Mouse (Mus musculus): ENCODE measurements around the gene Mfrp. TPM values are rescaled to one million over a fixed set of nuclear protein-coding genes. Genes with fewer than 3 reads are reported as not detected.

Mfrp gene
- polyA plus RNA-seq, 1 experiment, result 0.12 TPM

GRCm38 (mm10) chr9:44070113-44070843 is 31.3 kb upstream of the Mfrp start:
- Histone ChIP-seq H3K4me3 (ENCODE audit: insufficient read depth, low read length) (no peak overlapping the region), H3K4me1 (ENCODE audit: control insufficient read depth, insufficient read depth, low read length) (peaks cover 3% of the 10 kb centered on the region; the same call in 1 of the 2 replicates), H3K27ac (ENCODE audit: insufficient read depth, low read length) (no peak overlapping the region)
- no peak for TF ChIP-seq POLR2A (IDR thresholded peaks at IDR 0.05; ENCODE audit: low read depth, low read length)
- no peak for TF ChIP-seq CTCF (IDR thresholded peaks at IDR 0.05; ENCODE audit: borderline replicate concordance, insufficient read depth, low read length)

GRCm38 (mm10) chr9:44070844-44071231 is 30.7 kb upstream of the Mfrp start:
- Histone ChIP-seq H3K4me3 (ENCODE audit: insufficient read depth, low read length) (no peak overlapping the region), H3K4me1 (ENCODE audit: control insufficient read depth, insufficient read depth, low read length) (peaks cover 3% of the 10 kb centered on the region; the same call in 1 of the 2 replicates), H3K27ac (ENCODE audit: insufficient read depth, low read length) (no peak overlapping the region)
- TF ChIP-seq POLR2A (IDR thresholded peaks at IDR 0.05; ENCODE audit: low read depth, low read length) (no peak), CTCF (IDR thresholded peaks at IDR 0.05; ENCODE audit: borderline replicate concordance, insufficient read depth, low read length) (no peak)

GRCm38 (mm10) chr9:44071914-44072598 is 29.5 kb upstream of the Mfrp start:
- Histone ChIP-seq H3K27ac (ENCODE audit: insufficient read depth, low read length) (no peak overlapping the region), H3K4me3 (ENCODE audit: insufficient read depth, low read length) (no peak overlapping the region), H3K4me1 (ENCODE audit: control insufficient read depth, insufficient read depth, low read length) (peaks cover 3% of the 10 kb centered on the region; the same call in 1 of the 2 replicates)
- TF ChIP-seq CTCF (IDR thresholded peaks at IDR 0.05; ENCODE audit: borderline replicate concordance, insufficient read depth, low read length) (no peak), POLR2A (IDR thresholded peaks at IDR 0.05; ENCODE audit: low read depth, low read length) (no peak)

- TF ChIP-seq CTCF (IDR thresholded peaks at IDR 0.05; ENCODE audit: borderline replicate concordance, insufficient read depth, low read length), result no peak
- TF ChIP-seq POLR2A (IDR thresholded peaks at IDR 0.05; ENCODE audit: low read depth, low read length), result no peak
- H3K27ac ChIP-seq (ENCODE audit: insufficient read depth, low read length), result no peak overlapping the region
- H3K4me1 ChIP-seq (ENCODE audit: control insufficient read depth, insufficient read depth, low read length), result peaks cover 3% of the 10 kb centered on the region; the same call in 1 of the 2 replicates
These were observed 29.0 kb upstream of the Mfrp start for GRCm38 (mm10) chr9:44072599-44072915.

GRCm38 (mm10) chr9:44073115-44073514 is 28.4 kb upstream of the Mfrp start:
- no peak overlapping the region for H3K4me3 ChIP-seq (ENCODE audit: insufficient read depth, low read length)
- TF ChIP-seq CTCF (IDR thresholded peaks at IDR 0.05; ENCODE audit: borderline replicate concordance, insufficient read depth, low read length), result no peak
- TF ChIP-seq POLR2A (IDR thresholded peaks at IDR 0.05; ENCODE audit: low read depth, low read length), result no peak
- no peak overlapping the region for H3K27ac ChIP-seq (ENCODE audit: insufficient read depth, low read length)
- peaks cover 3% of the 10 kb centered on the region; the same call in 1 of the 2 replicates for H3K4me1 ChIP-seq (ENCODE audit: control insufficient read depth, insufficient read depth, low read length)

More at GRCm38 (mm10) chr9:44072599-44072915, 29.0 kb upstream of the Mfrp start:
- no peak overlapping the region for H3K4me3 ChIP-seq (ENCODE audit: insufficient read depth, low read length)

GRCm38 (mm10) chr9:44074395-44075275 is 26.9 kb upstream of the Mfrp start:
- peaks cover 5% of the 10 kb centered on the region; the same call in 1 of the 2 replicates for H3K4me1 ChIP-seq (ENCODE audit: control insufficient read depth, insufficient read depth, low read length)
- TF ChIP-seq POLR2A (IDR thresholded peaks at IDR 0.05; ENCODE audit: low read depth, low read length) (no peak), CTCF (IDR thresholded peaks at IDR 0.05; ENCODE audit: borderline replicate concordance, insufficient read depth, low read length) (no peak)
- H3K4me3 ChIP-seq (ENCODE audit: insufficient read depth, low read length), result no peak overlapping the region
- H3K27ac ChIP-seq (ENCODE audit: insufficient read depth, low read length), result no peak overlapping the region

GRCm38 (mm10) chr9:44075276-44075995 is 26.1 kb upstream of the Mfrp start:
- Histone ChIP-seq H3K27ac (ENCODE audit: insufficient read depth, low read length) (no peak overlapping the region), H3K4me3 (ENCODE audit: insufficient read depth, low read length) (no peak overlapping the region), H3K4me1 (ENCODE audit: control insufficient read depth, insufficient read depth, low read length) (peaks cover 5% of the 10 kb centered on the region; the same call in 1 of the 2 replicates)
- no peak for TF ChIP-seq POLR2A (IDR thresholded peaks at IDR 0.05; ENCODE audit: low read depth, low read length)
- no peak for TF ChIP-seq CTCF (IDR thresholded peaks at IDR 0.05; ENCODE audit: borderline replicate concordance, insufficient read depth, low read length)

GRCm38 (mm10) chr9:44075996-44076763 is 25.3 kb upstream of the Mfrp start:
- no peak overlapping the region for H3K27ac ChIP-seq (ENCODE audit: insufficient read depth, low read length)
- H3K4me3 ChIP-seq (ENCODE audit: insufficient read depth, low read length), result no peak overlapping the region
- TF ChIP-seq POLR2A (IDR thresholded peaks at IDR 0.05; ENCODE audit: low read depth, low read length) (no peak), CTCF (IDR thresholded peaks at IDR 0.05; ENCODE audit: borderline replicate concordance, insufficient read depth, low read length) (no peak)
- peaks cover 5% of the 10 kb centered on the region; the same call in 1 of the 2 replicates for H3K4me1 ChIP-seq (ENCODE audit: control insufficient read depth, insufficient read depth, low read length)

All from embryonic fibroblast, embryonic 13.5 days (primary cell).